Mouse (Mus musculus): ENCODE results near the gene Erich3. TPM values are rescaled to one million over a fixed set of nuclear protein-coding genes. Genes with fewer than 3 reads are reported as not detected.
"Not testable (repeated sequence)": the region's sequence is repeated elsewhere in the genome, so short reads cannot be mapped to it uniquely, and the experiment has no call there.

Gene Erich3
- under 1 TPM; 0.03 to 0.14 TPM for total RNA-seq (2021)
- long read RNA-seq, experiment 1, result 0 reads
- long read RNA-seq, experiment 2, result 0 reads

DNA sequence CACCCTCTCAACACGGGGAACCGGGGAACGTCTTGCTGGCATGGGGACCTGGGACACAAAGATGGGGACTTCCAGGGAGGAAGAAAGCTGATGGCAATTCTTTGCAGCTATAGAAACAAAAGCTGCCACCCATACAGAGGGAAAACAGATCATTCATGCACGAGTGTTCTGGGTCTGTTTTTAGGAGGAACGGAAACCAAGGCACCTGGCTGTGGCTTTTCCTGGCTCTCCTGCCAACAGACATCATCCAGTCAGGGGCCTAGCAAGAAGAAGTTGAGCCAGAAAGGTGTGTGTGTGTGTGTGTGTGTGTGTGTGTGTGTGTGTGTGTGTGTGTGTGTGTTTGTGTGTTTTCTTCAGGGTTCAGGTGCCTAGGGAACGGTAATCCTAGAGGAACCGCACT is at the start of gene Erich3:
Erich3 (plus strand) TSS at position 315 of the 400 bp plus-strand sequence.
- intact Hi-C loops (cut with DNase I), result no loop called here
- TF ChIP-seq CTCF (IDR thresholded peaks at IDR 0.05), result no peak
- H3K4me3 ChIP-seq, result peak within 1 kb of the TSS; percentile 57

GRCm38 (mm10) chr3:154614771-154615170 is 48.9 kb upstream of the Erich3 start:
- DNase-seq, result no peak
- Histone ChIP-seq H3K4me3 (no peak overlapping the region), H3K27ac (no peak overlapping the region)
- intact Hi-C loops (cut with DNase I), result no loop called here
- no peak for TF ChIP-seq CTCF (IDR thresholded peaks at IDR 0.05)

More for the DNA sequence above, at the start of gene Erich3:
- no peak within 1 kb of the TSS for H3K27ac ChIP-seq
- DNase-seq, result no peak

- intact Hi-C loops (cut with DNase I), result no loop called here
- no peak overlapping the region for H3K27ac ChIP-seq
- no peak overlapping the region for H3K4me3 ChIP-seq
- DNase-seq, result no peak
- no peak for TF ChIP-seq CTCF (IDR thresholded peaks at IDR 0.05)
These were observed 48.4 kb upstream of the Erich3 start for GRCm38 (mm10) chr3:154615304-154615703.

DNA sequence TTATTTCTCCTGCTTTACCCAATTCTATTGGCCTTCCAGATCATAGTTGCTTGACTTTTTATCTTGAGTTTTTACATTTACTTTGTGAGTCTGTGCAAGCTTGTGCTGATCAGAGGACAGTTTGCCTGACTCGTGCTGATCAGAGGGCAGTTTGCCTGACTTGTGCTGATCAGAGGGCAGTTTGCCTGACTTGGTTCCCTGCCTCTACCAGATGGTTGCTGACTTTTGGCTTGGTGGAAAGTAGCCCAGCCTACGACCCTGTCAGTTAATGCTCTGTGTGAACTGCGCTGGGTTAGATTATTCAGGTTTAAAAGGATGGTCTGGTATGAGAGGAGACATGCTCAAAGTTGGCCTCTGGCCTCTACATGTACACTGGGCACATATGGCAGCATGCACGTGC is 47.6 kb upstream of the Erich3 start:
- intact Hi-C loops (cut with DNase I), result no loop called here
- no peak overlapping the region for H3K27ac ChIP-seq
- no peak for TF ChIP-seq CTCF (IDR thresholded peaks at IDR 0.05)
- DNase-seq, result no peak
- no peak overlapping the region for H3K4me3 ChIP-seq

GRCm38 (mm10) chr3:154628284-154628683 is 35.4 kb upstream of the Erich3 start:
- Histone ChIP-seq H3K27ac (no peak overlapping the region), H3K4me3 (no peak overlapping the region)
- DNase-seq, result no peak
- no peak for TF ChIP-seq CTCF (IDR thresholded peaks at IDR 0.05)
- intact Hi-C loops (cut with DNase I), result no loop called here

GRCm38 (mm10) chr3:154631281-154631680 is 32.4 kb upstream of the Erich3 start:
- DNase-seq; intact Hi-C loops (cut with DNase I); H3K27ac ChIP-seq; H3K4me3 ChIP-seq: not testable (repeated sequence)

DNA sequence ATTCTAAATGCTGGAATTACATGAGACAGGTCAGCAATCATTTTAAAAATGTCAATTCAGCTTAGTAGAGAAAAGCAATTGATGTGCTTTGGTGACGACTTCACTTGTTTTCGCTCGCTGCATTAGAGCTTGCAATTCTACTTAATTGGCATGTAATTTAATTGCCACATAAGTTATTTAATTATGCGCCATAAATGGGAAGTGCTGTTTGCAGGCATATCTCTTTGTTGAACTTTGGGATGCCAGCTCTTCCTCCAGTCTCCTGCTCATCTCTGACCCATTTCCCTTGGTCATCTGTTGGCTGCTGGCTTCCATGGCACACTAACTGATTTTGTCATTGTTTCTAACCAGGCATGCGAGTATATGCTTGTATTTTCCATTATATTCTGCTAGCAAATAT is 30.6 kb upstream of the Erich3 start:
- no peak for DNase-seq

GRCm38 (mm10) chr3:154646638-154647442 is 16.8 kb upstream of the Erich3 start:
- peak overlapping the region; percentile 39 for H3K4me3 ChIP-seq

More for the DNA sequence above, 30.6 kb upstream of the Erich3 start:
- no peak overlapping the region for H3K27ac ChIP-seq
- H3K4me3 ChIP-seq, result no peak overlapping the region
- TF ChIP-seq CTCF (IDR thresholded peaks at IDR 0.05), result no peak
- intact Hi-C loops (cut with DNase I), result no loop called here

DNA sequence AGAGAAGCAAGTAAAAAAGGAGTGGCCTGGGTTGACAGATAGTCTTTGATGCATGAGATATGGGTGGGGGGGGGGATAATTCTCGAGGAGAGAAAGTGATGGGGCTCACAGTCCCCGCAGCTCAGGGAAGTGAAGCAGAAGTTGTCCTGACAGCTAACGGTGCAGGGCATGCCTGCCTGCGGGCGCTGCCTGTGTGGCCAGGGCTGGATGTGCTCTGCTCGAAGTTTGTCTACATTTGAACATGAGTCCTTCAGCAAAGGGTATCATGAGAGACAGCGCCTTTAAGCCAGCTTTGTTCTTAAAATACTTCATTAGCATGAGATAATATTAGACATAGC is 16.2 kb upstream of the Erich3 start:
- Histone ChIP-seq H3K27ac (no peak overlapping the region), H3K4me3 (peak overlapping the region; percentile 39; the same call in 1 of the 2 replicates)
- DNase-seq, result no peak
- intact Hi-C loops (cut with DNase I), result no loop called here
- TF ChIP-seq CTCF (IDR thresholded peaks at IDR 0.05), result no peak

More at GRCm38 (mm10) chr3:154646638-154647442, 16.8 kb upstream of the Erich3 start:
- DNase-seq, result no peak
- H3K27ac ChIP-seq, result no peak overlapping the region
- TF ChIP-seq CTCF (IDR thresholded peaks at IDR 0.05), result peak; percentile 60
- intact Hi-C loops (cut with DNase I), result no loop called here

DNA sequence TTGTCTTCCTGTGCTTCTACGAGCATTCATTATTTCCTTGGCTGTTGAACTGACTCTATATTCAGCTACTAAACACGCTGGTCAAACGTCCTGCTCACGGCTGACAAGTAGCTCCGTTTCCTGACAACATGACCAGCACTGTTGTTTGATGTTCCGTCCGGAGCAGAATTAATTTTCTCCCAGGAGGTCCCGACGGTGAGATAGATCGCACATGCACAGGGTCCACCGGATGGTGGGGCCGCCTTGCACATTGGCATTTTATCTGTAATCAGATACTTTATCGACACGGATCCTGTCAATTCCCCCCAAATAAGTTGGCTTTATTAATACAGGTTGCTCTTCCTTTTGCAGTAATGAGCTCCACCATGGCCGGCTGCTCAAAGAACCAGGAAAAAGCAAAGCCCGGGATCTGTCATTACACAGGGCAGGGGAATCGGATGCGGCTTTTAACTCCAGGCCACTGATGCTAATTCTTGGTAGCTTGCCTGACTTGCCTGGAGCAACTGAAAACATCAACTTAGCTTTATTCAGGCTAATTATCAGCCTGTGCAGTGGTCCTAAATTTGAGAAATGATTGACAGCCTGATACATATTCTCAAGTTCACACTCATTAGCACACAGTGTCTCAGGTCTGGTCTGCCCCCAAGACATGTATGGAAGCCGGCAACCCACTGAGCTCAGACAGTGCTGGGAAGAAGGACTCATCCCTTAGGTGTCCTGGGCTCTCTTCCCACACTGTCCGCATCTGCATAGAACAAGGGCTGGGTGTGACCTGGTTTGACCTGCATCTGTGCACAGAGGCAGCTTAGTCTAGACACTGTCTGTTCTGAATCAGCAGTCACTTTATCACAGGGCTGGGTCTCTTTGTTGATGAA is 14.0 kb upstream of the Erich3 start:
- no peak for DNase-seq
- intact Hi-C loops (cut with DNase I), result no loop called here
- no peak overlapping the region for H3K27ac ChIP-seq
- no peak overlapping the region for H3K4me3 ChIP-seq
- TF ChIP-seq CTCF (IDR thresholded peaks at IDR 0.05), result no peak

DNA sequence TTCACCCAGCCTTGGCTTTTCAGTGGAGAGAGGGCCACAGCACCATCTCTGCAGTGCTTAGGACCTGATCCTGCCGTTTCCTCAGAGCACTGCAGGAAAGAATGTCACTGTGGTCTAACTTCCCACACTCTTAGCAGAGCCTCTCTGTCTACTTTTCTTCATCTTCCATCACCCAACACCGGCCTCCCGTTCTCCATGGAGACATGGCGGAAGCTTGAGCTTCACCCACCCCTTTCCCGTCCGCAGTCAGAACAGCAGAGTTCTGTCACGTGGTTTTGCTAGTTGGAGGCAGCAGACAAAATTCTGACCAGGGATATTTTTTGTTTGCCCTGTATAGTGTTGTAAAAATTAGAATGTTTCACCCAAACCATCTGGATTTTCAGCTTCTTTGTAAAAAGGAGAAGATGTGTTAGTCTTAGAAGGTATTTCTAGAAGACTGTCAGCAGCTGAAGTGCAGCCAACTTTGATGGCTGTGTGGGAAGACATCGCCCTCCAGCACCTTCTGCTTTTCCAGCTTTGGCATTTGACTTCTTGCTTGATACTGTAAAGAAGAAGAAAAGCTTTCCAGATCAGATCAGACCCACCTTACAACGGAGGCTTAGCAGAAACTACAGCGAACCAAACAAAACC is 12.4 kb upstream of the Erich3 start:
- H3K27ac ChIP-seq, result no peak overlapping the region
- H3K4me3 ChIP-seq, result no peak overlapping the region
- DNase-seq, result no peak
- no peak for TF ChIP-seq CTCF (IDR thresholded peaks at IDR 0.05)
- intact Hi-C loops (cut with DNase I), result no loop called here

DNA sequence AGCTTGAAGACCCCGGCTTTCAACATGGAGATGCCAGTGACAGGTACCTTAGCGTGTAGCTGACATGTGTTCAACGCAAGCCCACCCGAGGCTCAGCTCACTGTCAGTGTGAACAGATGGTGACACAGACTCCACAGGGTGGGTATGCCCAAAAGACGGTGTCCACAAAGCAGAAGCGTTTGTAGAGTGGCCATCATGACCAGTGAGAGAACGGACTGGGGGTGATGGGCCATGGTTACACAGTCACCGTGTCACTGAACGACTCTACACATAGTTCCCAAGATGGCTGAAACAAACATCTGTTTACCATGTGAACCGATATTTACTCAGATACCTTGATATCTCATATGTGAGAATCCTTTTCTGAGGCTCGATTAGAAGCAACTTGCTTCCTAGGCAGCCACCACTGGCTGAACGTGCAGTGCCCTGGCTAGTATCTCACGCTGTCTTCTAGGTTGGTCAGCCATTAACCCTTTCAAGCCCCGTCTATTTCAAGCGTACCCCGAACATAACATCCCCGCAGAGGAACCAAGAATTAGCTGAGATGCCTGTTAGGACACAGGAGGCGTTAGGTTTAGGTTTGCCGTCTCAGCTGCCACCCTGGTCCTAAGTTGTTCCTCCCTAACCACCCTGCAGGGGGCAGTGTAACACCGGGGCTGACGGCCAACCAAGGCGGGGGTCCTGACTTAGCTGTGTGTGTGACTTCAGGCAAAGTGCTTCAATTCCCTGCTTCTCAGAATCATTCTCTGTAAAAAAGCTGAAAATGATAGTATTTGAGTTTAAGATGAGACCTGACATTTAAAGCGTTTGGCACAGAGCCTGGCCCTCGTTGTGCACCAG is 10.9 kb upstream of the Erich3 start:
- Histone ChIP-seq H3K27ac (no peak overlapping the region), H3K4me3 (no peak overlapping the region)
- peak; percentile 69 for TF ChIP-seq CTCF (IDR thresholded peaks at IDR 0.05)
- peak; percentile 35 for DNase-seq
- intact Hi-C loops (cut with DNase I), result no loop called here

All from gastrocnemius, adult 2 months (tissue).